Mouse (Mus musculus): ENCODE measurements at regions not wholly inside any gene's neighbourhood (a gene's known extent, or its start where the extent isn't known, plus 50 kb on each side); places are given as distances from the start of the nearest gene placed in this dataset.

- no peak for ATAC-seq (ENCODE audit: insufficient number of reproducible peaks, insufficient read depth, low FRiP score, low TSS enrichment, low read depth)
- WGBS, result 95% methylated on average over 2 of the region's 2 CpGs
- H3K27me3 ChIP-seq, result peaks cover 14% of the 10 kb centered on the region; the same call in 1 of the 2 replicates
- peaks cover 5% of the 10 kb centered on the region for H3K9me3 ChIP-seq
- H3K9ac ChIP-seq (replicated peaks), result no peak overlapping the region
- H3K27ac ChIP-seq, result no peak overlapping the region
- no peak overlapping the region for H3K4me3 ChIP-seq (replicated peaks)
- peaks cover 38% of the 10 kb centered on the region for H3K4me1 ChIP-seq (replicated peaks)
- no peak overlapping the region for H3K4me2 ChIP-seq
- no peaks in the 10 kb centered on the region for H3K36me3 ChIP-seq
Measured at GRCm38 (mm10) chr11:117423422-117423821, 60.7 kb upstream of the Gm11733 start.

- 51% methylated on average over 8 of the region's 9 CpGs for WGBS
- peaks cover 27% of the 10 kb centered on the region for H3K27me3 ChIP-seq
- peaks cover 5% of the 10 kb centered on the region for H3K9me3 ChIP-seq
- H3K4me1 ChIP-seq (replicated peaks), result peaks cover 30% of the 10 kb centered on the region
- no peak for ATAC-seq (ENCODE audit: insufficient number of reproducible peaks, insufficient read depth, low FRiP score, low TSS enrichment, low read depth)
- H3K27ac ChIP-seq, result no peak overlapping the region
- no peak overlapping the region for H3K4me2 ChIP-seq
- H3K36me3 ChIP-seq, result no peaks in the 10 kb centered on the region
- no peak overlapping the region for H3K4me3 ChIP-seq (replicated peaks)
- H3K9ac ChIP-seq (replicated peaks), result no peak overlapping the region
Measured at GRCm38 (mm10) chr11:117425466-117425865, 58.7 kb upstream of the Gm11733 start.

GRCm38 (mm10) chr11:117425927-117426326 lies 58.2 kb upstream of the Gm11733 start:
- Histone ChIP-seq H3K27me3 (peaks cover 31% of the 10 kb centered on the region), H3K4me3 (replicated peaks) (no peak overlapping the region), H3K4me2 (no peak overlapping the region), H3K9me3 (peaks cover 5% of the 10 kb centered on the region), H3K9ac (replicated peaks) (no peak overlapping the region), H3K4me1 (replicated peaks) (peaks cover 34% of the 10 kb centered on the region), H3K36me3 (no peaks in the 10 kb centered on the region), H3K27ac (no peak overlapping the region)
- 0 out of 2 replicates have a peak, but pooled peaks have one; percentile 38 for ATAC-seq (ENCODE audit: insufficient number of reproducible peaks, insufficient read depth, low FRiP score, low TSS enrichment, low read depth)
- WGBS, result 37% methylated on average over 12 of the region's 12 CpGs

- Histone ChIP-seq H3K27ac (no peak overlapping the region), H3K9me3 (peaks cover 5% of the 10 kb centered on the region), H3K27me3 (peaks cover 35% of the 10 kb centered on the region), H3K36me3 (no peaks in the 10 kb centered on the region), H3K4me2 (no peak overlapping the region), H3K4me3 (replicated peaks) (no peak overlapping the region), H3K9ac (replicated peaks) (no peak overlapping the region), H3K4me1 (replicated peaks) (peaks cover 34% of the 10 kb centered on the region)
- WGBS, result 80% methylated on average over 4 of the region's 4 CpGs
- no peak for ATAC-seq (ENCODE audit: insufficient number of reproducible peaks, insufficient read depth, low FRiP score, low TSS enrichment, low read depth)
Measured at GRCm38 (mm10) chr11:117426651-117427050, 57.5 kb upstream of the Gm11733 start.

- WGBS, result 53% methylated on average over 17 of the region's 17 CpGs
- H3K36me3 ChIP-seq, result no peaks in the 10 kb centered on the region
- peak overlapping the region; percentile 79 for H3K27ac ChIP-seq
- H3K9me3 ChIP-seq, result peaks cover under 1% of the 10 kb centered on the region; the same call in 1 of the 2 replicates
- peaks cover 36% of the 10 kb centered on the region for H3K27me3 ChIP-seq
- peaks cover 34% of the 10 kb centered on the region for H3K4me1 ChIP-seq (replicated peaks)
- no peak overlapping the region for H3K4me2 ChIP-seq
- no peak for ATAC-seq (ENCODE audit: insufficient number of reproducible peaks, insufficient read depth, low FRiP score, low TSS enrichment, low read depth)
- no peak overlapping the region for H3K9ac ChIP-seq (replicated peaks)
- no peak overlapping the region for H3K4me3 ChIP-seq (replicated peaks)
Measured at GRCm38 (mm10) chr11:117427808-117428510, 56.2 kb upstream of the Gm11733 start.

GRCm38 (mm10) chr11:117429326-117429752 lies 54.8 kb upstream of the Gm11733 start:
- Histone ChIP-seq H3K36me3 (no peaks in the 10 kb centered on the region), H3K27me3 (peaks cover 36% of the 10 kb centered on the region), H3K9ac (replicated peaks) (no peak overlapping the region), H3K4me1 (replicated peaks) (peaks cover 34% of the 10 kb centered on the region), H3K9me3 (peaks cover 4% of the 10 kb centered on the region; the same call in 1 of the 2 replicates), H3K4me3 (replicated peaks) (no peak overlapping the region), H3K27ac (no peak overlapping the region), H3K4me2 (no peak overlapping the region)
- 80% methylated on average over 10 of the region's 10 CpGs for WGBS
- no peak for ATAC-seq (ENCODE audit: insufficient number of reproducible peaks, insufficient read depth, low FRiP score, low TSS enrichment, low read depth)

GRCm38 (mm10) chr11:117429894-117430293 lies 54.3 kb upstream of the Gm11733 start:
- ATAC-seq (ENCODE audit: insufficient number of reproducible peaks, insufficient read depth, low FRiP score, low TSS enrichment, low read depth), result no peak
- WGBS, result 47% methylated on average over 8 of the region's 8 CpGs
- Histone ChIP-seq H3K4me3 (replicated peaks) (no peak overlapping the region), H3K9me3 (peaks cover 7% of the 10 kb centered on the region; the same call in 1 of the 2 replicates), H3K4me2 (no peak overlapping the region), H3K9ac (replicated peaks) (no peak overlapping the region), H3K27me3 (peaks cover 36% of the 10 kb centered on the region), H3K4me1 (replicated peaks) (peaks cover 34% of the 10 kb centered on the region), H3K27ac (no peak overlapping the region), H3K36me3 (no peaks in the 10 kb centered on the region)

- H3K4me1 ChIP-seq (replicated peaks), result peaks cover 32% of the 10 kb centered on the region
- H3K27me3 ChIP-seq, result peaks cover 56% of the 10 kb centered on the region
- ATAC-seq (ENCODE audit: insufficient number of reproducible peaks, insufficient read depth, low FRiP score, low TSS enrichment, low read depth), result no peak
- H3K4me3 ChIP-seq (replicated peaks), result no peak overlapping the region
- H3K4me2 ChIP-seq, result no peak overlapping the region
- no peaks in the 10 kb centered on the region for H3K36me3 ChIP-seq
- H3K9me3 ChIP-seq, result peaks cover 7% of the 10 kb centered on the region; the same call in 1 of the 2 replicates
- H3K27ac ChIP-seq, result no peak overlapping the region
- H3K9ac ChIP-seq (replicated peaks), result no peak overlapping the region
Measured at GRCm38 (mm10) chr11:117434056-117434455, 50.1 kb upstream of the Gm11733 start.

Data from limb, embryonic 12.5 days (tissue).